Mouse (Mus musculus) midbrain, embryonic 10.5 days (tissue): ENCODE results near the gene Snx29. TPM values are rescaled to one million over a fixed set of nuclear protein-coding genes. Genes with fewer than 3 reads are reported as not detected.
A peak's percentile ranks its signal among the peaks of the same experiment; 100 is the strongest.
"Not testable (repeated sequence)": the region's sequence is repeated elsewhere in the genome, so short reads cannot be mapped to it uniquely, and the experiment has no call there.

Experiments
- DNase-seq: peaks from one replicate; pipeline ENCODE4 v3.0.0-alpha.2; 2017; ENCODE audit warnings: low spot score
- H3K27ac ChIP-seq: fragments of 300-500 bp; sonication (generic); replicated peaks from 2 replicates; pipeline ENCODE4 v1.5.1; 2016; ENCODE audit warnings: mild to moderate bottlenecking
- H3K27me3 ChIP-seq: fragments of 300-500 bp; sonication (generic); 2 replicates; pipeline ENCODE4 v1.6.1; 2016; ENCODE audit warnings: low read depth, mild to moderate bottlenecking; ENCODE audit not compliant: poor library complexity, severe bottlenecking
- H3K36me3 ChIP-seq: fragments of 300-500 bp; sonication (generic); 2 replicates; pipeline ENCODE4 v1.6.1; 2016; ENCODE audit warnings: mild to moderate bottlenecking, moderate library complexity
- H3K4me1 ChIP-seq: fragments of 300-500 bp; sonication (generic); 2 replicates; pipeline ENCODE4 v1.6.1; 2016
- H3K4me3 ChIP-seq: fragments of 300-500 bp; sonication (generic); 2 replicates; pipeline ENCODE4 v1.5.1; 2016; ENCODE audit warnings: mild to moderate bottlenecking, moderate library complexity
- H3K9me3 ChIP-seq: fragments of 300-500 bp; sonication (generic); replicated peaks from 2 replicates; pipeline ENCODE4 v1.6.1; 2016; ENCODE audit warnings: mild to moderate bottlenecking
- WGBS: fragments of 180-500 bp; shearing (Covaris S2); methylation state at CpG from one replicate; pipeline ENCODE4 v1.1.7; 2016; 5-methylcytosine and 5-hydroxymethylcytosine counted together
- polyA plus RNA-seq: library from polyadenylated mRNA; unstranded; fragments of >200 nt; fragmentation: Nextera tagmentation; extraction: Ambion mirVana; gene quantifications from 2 replicates; pipeline ENCODE4 v1.2.1, GENCODE M21; 2016

Gene Snx29
- polyA plus RNA-seq, 1 experiment from 2014 or later: 9.7 TPM

DNA sequence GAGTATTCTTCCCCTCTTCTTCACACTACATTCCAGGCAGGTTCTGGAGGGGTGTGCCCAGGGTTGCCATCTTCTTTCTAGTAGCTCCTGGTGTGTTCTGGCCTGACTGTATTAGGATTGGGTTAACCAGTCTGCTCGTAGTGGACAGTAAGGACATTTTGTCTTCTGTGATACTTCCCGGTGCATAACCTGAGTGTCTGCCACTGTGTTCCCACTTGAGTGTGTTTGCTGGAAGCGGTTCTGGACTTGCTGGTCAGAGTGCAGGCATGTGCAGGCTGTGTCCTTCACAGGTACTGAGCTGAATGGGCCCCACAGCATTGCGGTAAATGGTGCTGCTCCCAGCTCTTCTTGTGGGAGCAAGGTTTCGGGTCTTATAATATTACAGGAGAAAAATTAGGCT is 125.2 kb downstream of the Snx29 start:
- Histone ChIP-seq H3K27ac (no peak overlapping the region), H3K4me1 (no peaks in the 10 kb centered on the region), H3K27me3 (no peaks in the 10 kb centered on the region), H3K4me3 (no peak overlapping the region), H3K36me3 (peaks cover 17% of the 10 kb centered on the region), H3K9me3 (0 out of 2 replicates have a peak, but pooled peaks cover 3% of the 10 kb centered on the region)
- WGBS: 91% methylated on average over 5 of the region's 5 CpGs
- DNase-seq: no peak

DNA sequence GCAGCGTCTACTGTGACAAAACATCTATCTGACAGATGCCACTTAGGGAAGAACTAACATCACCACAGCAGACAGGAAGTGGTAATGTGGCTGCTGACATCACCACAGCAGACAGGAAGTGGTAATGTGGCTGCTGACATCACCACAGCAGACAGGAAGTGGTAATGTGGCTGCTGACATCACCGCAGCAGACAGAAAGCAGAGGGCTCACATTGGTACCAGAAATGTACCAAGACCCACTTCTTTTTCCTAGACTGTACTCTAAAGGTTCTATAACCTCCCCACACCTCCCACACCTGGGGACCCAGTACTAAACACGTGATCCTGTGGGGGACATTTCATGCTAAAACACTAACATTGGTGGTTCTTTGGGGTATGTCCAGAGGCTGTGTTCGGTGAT is 126.0 kb downstream of the Snx29 start:
- Histone ChIP-seq H3K9me3 (0 out of 2 replicates have a peak, but pooled peaks cover 11% of the 10 kb centered on the region), H3K36me3 (peaks cover 25% of the 10 kb centered on the region)
- not testable (repeated sequence) for H3K27ac ChIP-seq, H3K27me3 ChIP-seq, H3K4me3 ChIP-seq, H3K4me1 ChIP-seq, DNase-seq
- WGBS: 93% methylated on average over 4 of the region's 4 CpGs

DNA sequence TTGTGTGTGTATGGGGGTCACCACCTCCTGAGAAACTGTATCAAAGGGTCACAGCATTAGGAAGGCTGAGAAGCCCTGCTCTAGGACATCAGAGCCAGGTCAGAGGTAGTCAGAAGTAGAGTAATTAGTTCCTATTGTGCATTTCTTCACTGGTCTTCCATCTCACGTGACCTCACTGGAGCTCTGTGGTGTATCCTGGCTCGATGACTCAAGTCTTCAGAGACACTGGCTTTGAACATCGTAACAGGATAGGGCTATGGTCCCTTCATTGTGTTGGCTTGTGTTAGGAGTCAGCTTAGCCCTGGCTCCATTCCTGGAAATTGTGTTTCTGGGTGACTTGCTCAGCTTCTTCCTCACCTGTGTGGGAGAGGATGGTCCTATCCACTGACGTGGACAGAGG is 126.6 kb downstream of the Snx29 start:
- 0 out of 2 replicates have a peak, but pooled peaks cover 12% of the 10 kb centered on the region for H3K9me3 ChIP-seq
- no peaks in the 10 kb centered on the region for H3K27me3 ChIP-seq
- H3K4me1 ChIP-seq: no peaks in the 10 kb centered on the region
- no peak overlapping the region for H3K27ac ChIP-seq
- DNase-seq: no peak
- H3K4me3 ChIP-seq: no peak overlapping the region
- WGBS: 82% methylated on average over 4 of the region's 4 CpGs
- peaks cover 30% of the 10 kb centered on the region for H3K36me3 ChIP-seq

DNA sequence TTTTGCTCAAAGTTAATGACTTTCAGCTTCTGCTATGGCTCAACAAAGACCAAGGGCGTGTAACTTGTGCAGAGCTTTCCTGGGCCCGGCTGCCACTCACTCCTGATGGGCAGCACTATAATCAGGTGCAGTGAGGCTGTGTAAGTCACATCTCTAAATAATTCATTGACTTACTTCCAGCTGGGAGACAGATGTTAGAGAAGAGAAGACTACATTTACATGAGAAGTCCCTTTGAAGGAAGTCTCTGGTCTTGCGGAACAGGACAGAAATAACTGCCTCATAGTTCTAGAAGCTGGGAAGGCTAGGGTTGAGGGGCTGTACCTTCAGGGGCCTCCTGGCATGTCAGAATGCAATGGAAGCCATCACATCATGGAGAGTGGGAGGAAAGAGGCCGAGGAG is 127.9 kb downstream of the Snx29 start:
- Histone ChIP-seq H3K27ac (no peak overlapping the region), H3K4me3 (no peak overlapping the region), H3K36me3 (peaks cover 35% of the 10 kb centered on the region), H3K4me1 (no peaks in the 10 kb centered on the region), H3K9me3 (0 out of 2 replicates have a peak, but pooled peaks cover 12% of the 10 kb centered on the region), H3K27me3 (no peaks in the 10 kb centered on the region)
- no peak for DNase-seq
- WGBS: 86% methylated on average over 4 of the region's 4 CpGs

DNA sequence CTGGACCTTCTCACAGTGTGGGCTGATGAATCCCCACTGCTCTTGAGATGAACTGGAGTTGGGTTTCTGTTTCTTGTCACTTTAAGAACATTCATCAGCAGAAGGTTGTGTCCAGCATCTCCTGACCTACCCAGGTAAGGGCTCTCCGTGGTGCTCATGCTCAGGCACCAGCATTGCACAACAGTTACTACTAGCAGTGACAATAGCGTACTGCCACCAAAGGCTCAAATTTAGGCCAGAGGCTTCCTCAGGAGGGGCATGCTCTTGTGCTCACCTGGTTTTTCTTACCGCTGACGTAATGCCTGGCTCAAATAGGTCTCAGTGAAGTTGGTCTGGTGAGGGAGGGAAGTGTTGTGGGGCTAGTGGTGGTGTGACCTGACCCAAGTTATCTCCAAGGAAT is 132.2 kb downstream of the Snx29 start:
- no peak for DNase-seq
- Histone ChIP-seq H3K27ac (no peak overlapping the region), H3K4me3 (no peak overlapping the region), H3K27me3 (no peaks in the 10 kb centered on the region), H3K4me1 (no peaks in the 10 kb centered on the region), H3K9me3 (0 out of 2 replicates have a peak, but pooled peaks cover 12% of the 10 kb centered on the region), H3K36me3 (peaks cover 34% of the 10 kb centered on the region)
- whole genome bisulfite sequencing: 95% methylated on average over 4 of the region's 4 CpGs

DNA sequence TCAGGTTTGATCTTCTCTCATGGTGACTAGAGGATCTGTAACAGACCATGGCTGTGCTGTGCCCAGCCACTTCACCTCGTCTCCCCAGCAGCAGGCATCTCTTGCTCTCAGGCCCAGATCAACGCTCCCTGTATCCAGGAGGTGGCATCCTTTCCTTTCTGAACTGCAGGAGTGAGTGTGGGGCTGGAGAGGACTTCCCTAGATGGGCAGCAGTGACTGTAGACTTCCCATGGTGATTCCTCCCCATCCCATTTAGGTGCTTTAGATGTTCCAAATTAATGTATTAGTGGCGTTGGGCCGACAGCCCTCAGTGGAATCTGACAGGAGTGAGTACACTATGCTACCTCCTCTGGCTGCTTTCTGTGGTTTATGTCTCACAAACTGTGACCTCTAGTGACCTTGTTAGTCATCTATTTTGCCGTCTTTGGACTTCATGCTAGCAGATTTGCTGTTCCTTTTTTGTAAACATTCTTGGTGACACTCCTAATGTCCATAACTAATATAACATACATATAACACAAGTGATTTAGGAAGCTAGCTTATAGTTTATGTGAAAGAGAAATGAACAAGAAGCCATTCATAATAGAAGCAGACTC is 132.9 kb downstream of the Snx29 start:
- Histone ChIP-seq H3K27me3 (no peaks in the 10 kb centered on the region), H3K4me1 (no peaks in the 10 kb centered on the region), H3K36me3 (peaks cover 34% of the 10 kb centered on the region), H3K4me3 (no peak overlapping the region), H3K27ac (no peak overlapping the region), H3K9me3 (0 out of 2 replicates have a peak, but pooled peaks cover 12% of the 10 kb centered on the region)
- WGBS: 82% methylated on average over 5 of the region's 5 CpGs
- DNase-seq: no peak

DNA sequence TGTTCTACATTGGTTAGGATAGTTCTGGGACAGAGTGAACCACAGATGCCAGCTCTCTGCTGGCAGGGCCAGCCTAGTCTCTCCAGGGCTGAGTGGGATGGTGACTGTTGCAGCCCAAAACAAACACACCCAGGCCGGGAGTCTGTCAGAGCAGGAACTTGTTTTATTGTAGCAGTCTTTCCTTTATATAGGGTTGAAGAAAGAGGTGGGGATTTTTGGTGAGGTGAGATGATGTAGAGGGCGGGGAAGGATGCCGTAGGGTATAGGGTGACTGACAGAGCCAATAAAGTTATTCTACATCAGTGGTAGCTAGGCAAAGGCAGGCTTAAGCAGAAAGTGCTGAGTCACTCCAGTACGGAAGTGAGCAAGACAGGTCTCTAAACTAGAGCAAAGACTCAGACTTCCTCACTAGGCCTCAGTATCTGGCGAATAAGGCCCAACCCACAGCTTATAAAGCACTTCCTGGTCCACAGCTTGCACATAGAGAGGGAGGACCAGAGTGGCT is 133.5 kb downstream of the Snx29 start:
- H3K9me3 ChIP-seq: 0 out of 2 replicates have a peak, but pooled peaks cover 12% of the 10 kb centered on the region
- 87% methylated on average over 5 of the region's 5 CpGs for WGBS
- no peak overlapping the region for H3K4me3 ChIP-seq
- peaks cover 34% of the 10 kb centered on the region for H3K36me3 ChIP-seq
- H3K27ac ChIP-seq: no peak overlapping the region
- no peaks in the 10 kb centered on the region for H3K4me1 ChIP-seq
- no peak for DNase-seq
- no peaks in the 10 kb centered on the region for H3K27me3 ChIP-seq

DNA sequence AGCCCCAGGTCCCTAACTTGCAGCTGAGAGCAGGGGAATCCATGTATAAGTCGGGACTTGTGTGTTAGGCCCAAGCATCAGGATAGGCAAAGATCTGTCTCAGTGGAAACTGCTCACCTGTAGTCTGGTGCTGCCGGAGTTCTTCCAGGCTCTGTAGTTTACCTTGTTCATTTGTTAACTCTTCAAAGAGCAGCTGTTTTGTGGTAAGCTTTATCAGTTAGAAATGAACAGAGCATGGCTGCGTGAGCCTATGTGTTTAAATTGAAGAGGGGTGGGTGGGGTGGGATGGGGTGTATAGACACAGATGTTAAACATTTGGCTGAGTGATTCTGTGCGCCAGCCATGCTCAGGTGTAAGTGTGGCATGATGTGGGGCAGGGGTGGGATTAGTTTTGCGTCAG is 134.4 kb downstream of the Snx29 start:
- H3K27me3 ChIP-seq: no peaks in the 10 kb centered on the region
- H3K4me1 ChIP-seq: no peaks in the 10 kb centered on the region
- H3K36me3 ChIP-seq: peaks cover 29% of the 10 kb centered on the region
- DNase-seq: no peak
- no peak overlapping the region for H3K27ac ChIP-seq
- WGBS: 88% methylated on average over 5 of the region's 5 CpGs
- no peak overlapping the region for H3K4me3 ChIP-seq
- 0 out of 2 replicates have a peak, but pooled peaks cover 12% of the 10 kb centered on the region for H3K9me3 ChIP-seq

DNA sequence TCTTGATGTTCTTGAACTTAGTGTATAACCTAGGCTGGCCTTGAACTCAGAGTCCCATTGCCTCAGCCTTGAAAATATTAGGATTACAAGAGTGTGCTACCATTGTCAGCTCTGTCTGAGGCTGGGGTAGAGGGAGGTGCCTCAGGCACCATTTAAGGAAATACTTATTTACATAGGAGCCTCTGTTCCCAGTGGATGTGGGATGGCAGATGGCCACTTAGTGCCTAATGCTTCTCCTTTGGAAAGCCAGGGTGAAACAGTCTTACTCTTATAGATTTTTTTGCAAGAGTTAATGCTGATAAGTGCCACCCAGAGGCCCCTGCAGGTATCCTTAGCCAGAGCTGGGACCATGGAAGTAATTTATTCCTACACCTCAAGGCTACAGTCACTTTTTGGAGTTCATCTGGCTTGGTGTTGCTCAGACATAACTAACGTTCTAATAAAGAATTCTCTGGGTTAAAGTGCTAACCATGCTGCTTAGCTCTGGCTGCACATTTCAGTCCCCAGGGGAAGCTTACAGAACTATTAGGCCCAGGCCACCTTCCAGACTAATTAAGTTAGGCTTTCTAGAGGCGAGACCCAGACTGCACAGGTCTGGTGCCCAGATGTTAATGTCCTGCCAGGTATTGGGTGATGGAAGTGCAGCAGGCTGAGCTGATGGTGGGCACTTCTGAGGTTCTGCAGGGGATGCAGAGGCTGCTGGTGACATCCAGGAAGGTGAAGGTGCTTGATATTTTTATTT is 135.1 kb downstream of the Snx29 start:
- WGBS: 64% methylated on average over 2 of the region's 2 CpGs
- no peak overlapping the region for H3K27ac ChIP-seq
- H3K27me3 ChIP-seq: no peaks in the 10 kb centered on the region
- no peak for DNase-seq
- 0 out of 2 replicates have a peak, but pooled peaks cover 11% of the 10 kb centered on the region for H3K9me3 ChIP-seq
- H3K4me1 ChIP-seq: 0 out of 2 replicates have a peak, but pooled peaks cover 3% of the 10 kb centered on the region
- H3K4me3 ChIP-seq: no peak overlapping the region
- peaks cover 24% of the 10 kb centered on the region for H3K36me3 ChIP-seq

DNA sequence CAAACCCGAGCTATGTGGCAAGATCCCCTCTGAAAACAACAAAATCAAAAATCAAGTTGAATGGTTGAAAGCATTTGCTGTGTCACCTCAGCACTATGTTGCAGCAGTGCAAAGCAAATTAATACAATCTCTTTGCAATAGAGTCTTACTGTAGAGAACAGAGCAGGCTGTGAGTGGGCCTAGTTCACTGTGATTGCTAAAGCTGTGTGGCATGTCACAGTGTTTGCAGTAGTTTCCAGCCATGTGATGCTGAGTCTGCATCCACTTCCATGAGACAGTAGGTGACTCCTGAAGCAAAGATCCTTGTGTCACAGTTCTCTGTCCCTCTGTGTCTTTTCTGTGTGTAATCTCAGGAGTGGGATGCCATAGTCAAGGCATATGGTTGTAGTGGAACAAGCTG is 137.5 kb downstream of the Snx29 start:
- H3K4me1 ChIP-seq: 0 out of 2 replicates have a peak, but pooled peaks cover 4% of the 10 kb centered on the region
- H3K36me3 ChIP-seq: peaks cover 8% of the 10 kb centered on the region; the same call in 1 of the 2 replicates
- no peak overlapping the region for H3K4me3 ChIP-seq
- no peaks in the 10 kb centered on the region for H3K9me3 ChIP-seq
- WGBS: 98% methylated on average over 1 of the region's 1 CpGs
- H3K27me3 ChIP-seq: no peaks in the 10 kb centered on the region
- DNase-seq: no peak
- no peak overlapping the region for H3K27ac ChIP-seq

DNA sequence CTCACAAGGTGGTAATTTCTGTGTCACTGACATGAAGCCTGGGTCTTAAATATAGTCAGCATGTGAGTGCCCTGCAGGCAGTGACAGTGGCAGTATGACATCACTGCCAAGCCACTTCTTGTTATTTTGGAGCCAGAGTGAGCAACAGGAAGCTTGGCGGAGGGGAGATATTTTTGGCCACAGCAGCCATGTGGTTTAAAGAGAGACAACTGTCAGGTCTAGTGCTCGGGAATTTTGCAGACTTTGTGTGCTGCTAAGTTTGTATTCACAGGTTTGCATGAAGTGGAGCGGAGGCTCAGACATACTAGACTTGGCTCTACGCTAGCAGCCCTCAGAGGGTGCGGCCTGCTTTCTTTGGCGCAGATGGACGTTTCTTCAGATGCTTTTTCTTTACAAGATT is 138.9 kb downstream of the Snx29 start:
- H3K4me1 ChIP-seq: 0 out of 2 replicates have a peak, but pooled peaks cover 4% of the 10 kb centered on the region
- H3K27ac ChIP-seq: no peak overlapping the region
- H3K4me3 ChIP-seq: no peak overlapping the region
- H3K9me3 ChIP-seq: no peaks in the 10 kb centered on the region
- no peaks in the 10 kb centered on the region for H3K27me3 ChIP-seq
- 0 out of 2 replicates have a peak, but pooled peaks cover 1% of the 10 kb centered on the region for H3K36me3 ChIP-seq
- 90% methylated on average over 7 of the region's 7 CpGs for WGBS
- DNase-seq: no peak

DNA sequence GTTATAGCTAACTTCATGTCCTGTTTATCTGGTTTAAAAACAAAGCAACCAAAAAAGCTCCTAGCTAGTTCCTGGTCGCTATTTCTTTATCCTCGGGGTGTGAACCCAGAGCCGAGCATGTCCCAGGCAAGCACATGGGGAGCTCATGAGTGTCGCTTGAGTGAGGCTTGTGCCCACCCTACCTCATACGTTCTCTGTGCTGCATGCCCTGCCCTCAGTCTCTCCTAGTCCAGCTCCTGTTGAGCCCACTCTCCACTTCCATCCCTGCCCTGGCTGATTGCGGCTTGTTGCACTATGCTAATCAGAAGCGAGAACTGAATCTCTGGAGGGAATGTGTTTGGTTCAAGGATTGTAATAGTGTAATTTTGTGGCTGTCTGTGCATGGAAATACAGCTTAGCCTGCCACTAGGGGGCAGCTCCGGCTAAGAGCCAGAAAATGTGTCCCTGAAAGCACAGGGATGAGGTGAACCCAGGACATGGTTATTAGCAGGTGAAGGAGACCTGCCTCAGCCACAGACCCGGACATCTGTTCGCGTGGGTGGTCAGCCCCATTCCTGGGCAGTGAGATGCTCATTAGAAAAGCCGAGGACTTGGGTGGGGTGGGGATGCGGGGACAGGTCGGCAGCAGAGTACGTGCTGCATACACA is 145.9 kb downstream of the Snx29 start:
- Histone ChIP-seq H3K9me3 (no peaks in the 10 kb centered on the region), H3K27ac (no peak overlapping the region), H3K36me3 (no peaks in the 10 kb centered on the region), H3K4me1 (no peaks in the 10 kb centered on the region), H3K4me3 (no peak overlapping the region), H3K27me3 (no peaks in the 10 kb centered on the region)
- DNase-seq: peak; percentile 53
- WGBS: 68% methylated on average over 15 of the region's 15 CpGs
